Mouse (Mus musculus): ENCODE data around the gene Rnf167.

GRCm38 (mm10) chr11:70681170-70681569, 34.1 kb downstream of the Rnf167 start:
- no peak for TF ChIP-seq CTCF (IDR thresholded peaks at IDR 0.05; ENCODE audit: borderline replicate concordance, insufficient read depth, low read depth, low read length)
- TF ChIP-seq POLR2A (IDR thresholded peaks at IDR 0.05; ENCODE audit: borderline replicate concordance, insufficient read depth, low read length), result no peak

Data from cerebellum, adult 2 months (tissue).